Mouse (Mus musculus): ENCODE data around the gene Mpp2. TPM values are rescaled to one million over a fixed set of nuclear protein-coding genes. Genes with fewer than 3 reads are reported as not detected.
A peak's percentile ranks its signal among the peaks of the same experiment; 100 is the strongest.

Gene Mpp2
- 1 to 10 TPM in 1 of 2 experiments, under 1 TPM in 1; 0.92 to 1.6 TPM for total RNA-seq (2021)
- long read RNA-seq, experiment 1, partial matches to known transcripts = 1 of 1 reads
- long read RNA-seq, experiment 1, other reads (novel, unspliced or antisense) = 0 of 1 reads
- long read RNA-seq, experiment 2, partial matches to known transcripts = 0 of 1 reads
- long read RNA-seq, experiment 2, other reads (novel, unspliced or antisense) = 1 of 1 reads

DNA sequence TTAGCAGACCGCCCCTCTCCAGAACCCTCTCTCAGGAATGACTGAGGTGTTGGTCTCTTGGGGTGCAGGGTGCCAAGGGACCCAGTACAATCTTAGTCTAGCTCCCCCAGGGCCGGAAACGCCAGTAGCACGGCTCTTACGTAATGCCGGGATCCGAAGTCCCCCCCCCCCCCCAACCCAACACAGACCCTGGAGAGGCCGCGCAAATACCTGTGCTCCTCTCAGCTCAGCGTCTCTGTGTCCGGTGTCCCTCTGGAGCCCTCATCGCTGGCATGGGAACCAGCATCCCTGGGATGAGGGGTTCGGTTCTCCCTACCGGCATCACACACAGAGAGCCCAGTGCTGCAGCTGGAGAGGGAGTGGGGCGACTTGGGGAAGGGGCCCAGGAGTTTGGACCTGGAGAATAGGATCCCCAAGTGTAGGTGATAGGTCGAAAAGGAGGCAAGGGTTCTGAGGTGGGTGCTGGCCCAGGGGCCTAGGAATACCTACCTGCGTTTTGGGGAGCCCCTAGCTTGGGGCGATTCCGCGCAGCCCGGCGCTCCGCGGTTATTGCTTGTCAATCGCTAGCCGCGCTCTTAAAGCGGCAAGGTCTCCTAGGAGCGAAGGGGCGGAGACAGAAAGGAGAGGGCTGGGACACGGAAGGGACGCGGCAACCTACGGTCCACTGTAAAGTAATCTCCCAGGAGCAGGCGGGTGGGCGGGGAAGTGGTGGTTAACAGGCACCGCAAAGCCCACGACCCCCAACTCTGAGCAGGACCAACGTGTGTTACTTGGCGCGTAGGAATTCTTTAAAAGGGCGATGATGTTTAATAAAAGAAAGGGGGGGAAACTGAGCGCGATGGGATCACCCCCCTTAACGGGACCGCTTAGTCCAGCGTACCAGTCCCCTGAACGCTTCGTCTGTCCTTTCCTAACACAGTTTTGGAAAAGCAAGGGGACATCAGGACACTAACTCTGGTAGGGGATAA, at the start of gene Mpp2:
Mpp2 (minus strand) TSS at position 585 of the 968 bp plus-strand sequence.
- peak; percentile 58 for DNase-seq
- intact Hi-C loops (cut with DNase I; ENCODE audit: low total_unique reads) = loop anchor here (2.0 kb wide), 1 partner anchor 27 kb away; no protein-coding TSS in a partner anchor

DNA sequence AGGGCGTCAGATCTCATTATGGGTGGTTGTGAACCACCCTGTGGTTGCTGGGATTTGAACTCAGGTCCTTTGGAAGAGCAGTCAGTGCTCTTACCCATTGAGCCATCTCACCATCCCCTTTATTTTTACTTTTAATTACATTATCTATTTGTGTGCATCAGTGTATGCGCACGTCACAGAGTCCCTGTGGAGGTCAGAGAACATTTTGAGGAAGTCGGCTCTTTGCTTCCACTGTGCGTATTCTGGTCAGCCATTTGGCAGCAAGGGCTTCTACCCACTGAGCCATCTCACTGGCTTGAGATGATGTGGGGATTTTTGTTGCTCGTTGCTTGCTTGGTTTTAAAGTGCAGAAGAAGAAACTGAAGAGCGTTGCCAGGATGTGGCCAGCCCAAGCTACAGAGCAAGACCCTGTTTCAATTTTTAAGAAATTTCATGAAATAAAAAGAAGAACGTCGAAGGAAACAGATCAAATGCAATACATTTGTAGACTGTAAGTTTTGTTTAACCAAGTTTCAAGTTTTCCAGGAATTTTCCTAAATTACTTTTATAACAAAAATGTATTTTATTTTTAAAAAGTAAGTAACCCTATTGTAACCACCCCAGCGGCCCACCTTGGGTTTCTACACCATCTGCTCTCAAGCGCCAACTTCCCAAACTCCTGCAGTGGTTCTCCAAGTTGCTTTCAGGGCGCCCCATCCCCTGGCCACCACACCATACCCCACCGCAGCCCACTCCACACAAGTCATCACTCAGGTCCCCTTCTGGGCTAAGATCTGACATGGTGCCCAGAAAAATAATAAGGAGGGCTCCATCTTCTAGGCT, 49.5 kb upstream of the Mpp2 start:
- intact Hi-C loops (cut with DNase I; ENCODE audit: low total_unique reads) = loop anchor here (5.0 kb wide), 2 partner anchors 36 to 76 kb away; partner anchors contain the start of gene Ppy
- no peak for DNase-seq

GRCm38 (mm10) chr11:102134516-102134915, 46.2 kb upstream of the Mpp2 start:
- intact Hi-C loops (cut with DNase I; ENCODE audit: low total_unique reads) = no loop called here
- no peak for DNase-seq

DNA sequence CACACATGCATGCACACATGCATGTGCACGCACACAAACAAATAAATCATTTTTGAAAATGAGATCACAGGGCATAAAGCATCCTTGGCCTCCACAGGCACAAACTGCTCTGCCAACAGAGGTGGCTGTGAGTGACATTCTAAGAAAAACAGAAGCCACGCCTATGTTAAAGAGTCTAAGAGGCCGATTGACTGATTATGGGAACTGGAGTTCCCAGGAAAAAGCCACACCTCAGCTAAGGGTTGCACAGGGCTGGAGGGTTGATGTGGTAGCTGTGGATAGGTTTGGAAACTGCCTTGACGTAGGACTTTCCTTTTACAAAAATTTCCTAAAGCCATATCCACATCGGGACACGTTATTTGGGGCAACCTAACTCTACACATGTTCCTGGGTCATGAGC, 29.1 kb upstream of the Mpp2 start:
- intact Hi-C loops (cut with DNase I; ENCODE audit: low total_unique reads) = no loop called here
- DNase-seq = no peak

- no peak for DNase-seq
- intact Hi-C loops (cut with DNase I; ENCODE audit: low total_unique reads) = no loop called here
Observed at GRCm38 (mm10) chr11:102116241-102116640, 27.9 kb upstream of the Mpp2 start.

DNA sequence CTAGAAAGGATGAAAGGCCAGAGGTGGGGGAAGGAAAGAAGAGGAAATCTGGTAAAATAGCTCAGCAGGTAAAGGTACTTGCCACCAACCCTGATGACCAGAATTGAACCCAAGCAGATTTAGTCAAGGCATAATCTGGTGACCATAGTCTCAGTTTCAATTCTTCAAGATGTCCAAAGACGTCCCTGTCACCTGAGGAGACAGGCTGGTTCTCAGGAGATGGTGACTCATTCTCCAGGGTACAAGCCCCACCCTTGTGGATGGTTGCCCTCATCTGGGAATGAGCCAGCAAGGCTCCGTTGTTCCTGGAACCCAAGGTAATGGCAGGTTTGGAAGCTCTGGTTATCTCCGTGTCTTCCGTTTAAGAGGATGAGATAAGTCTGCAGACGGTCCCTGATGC, 23.3 kb upstream of the Mpp2 start:
- intact Hi-C loops (cut with DNase I; ENCODE audit: low total_unique reads) = no loop called here
- no peak for DNase-seq

DNA sequence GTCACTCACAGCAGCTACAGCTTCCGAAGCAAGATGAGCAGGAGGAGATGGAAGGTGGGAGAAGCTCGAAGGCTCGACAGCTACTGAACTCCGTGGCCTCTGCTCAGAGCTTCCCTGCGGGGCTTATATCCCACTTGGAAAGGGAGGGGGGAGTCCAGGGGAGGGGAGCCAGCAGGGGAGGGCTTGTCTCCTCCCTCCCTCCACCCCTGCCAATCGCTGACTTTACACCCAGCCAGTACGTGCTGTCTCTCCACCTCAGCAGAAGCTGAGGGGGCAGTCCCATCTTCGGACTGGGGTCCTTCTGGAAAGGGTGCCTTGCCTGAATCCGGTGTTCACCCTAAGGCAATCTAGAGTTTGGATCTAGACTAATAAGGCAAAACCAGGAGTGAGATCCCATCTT, 19.4 kb upstream of the Mpp2 start, which contains the start of gene Pyy:
Pyy (minus strand) TSS at position 101 of the 400 bp plus-strand sequence.
- intact Hi-C loops (cut with DNase I; ENCODE audit: low total_unique reads) = loop anchor here (10.0 kb wide), 1 partner anchor 157 kb away; the partner anchor contains the start of gene Asb16
- no peak for DNase-seq

GRCm38 (mm10) chr11:102106911-102107310, 18.6 kb upstream of the Mpp2 start:
- no peak for DNase-seq

GRCm38 (mm10) chr11:102102485-102103258, 14.4 kb upstream of the Mpp2 start:
- peak; percentile 66 for DNase-seq
- intact Hi-C loops (cut with DNase I; ENCODE audit: low total_unique reads) = loop anchor here (5.0 to 10.0 kb wide), 2 partner anchors 35 to 162 kb away; partner anchors contain the start of gene Asb16

More at GRCm38 (mm10) chr11:102106911-102107310, 18.6 kb upstream of the Mpp2 start:
- intact Hi-C loops (cut with DNase I; ENCODE audit: low total_unique reads) = loop anchor here (10.0 kb wide), 1 partner anchor 158 kb away; the partner anchor contains the start of gene Asb16

DNA sequence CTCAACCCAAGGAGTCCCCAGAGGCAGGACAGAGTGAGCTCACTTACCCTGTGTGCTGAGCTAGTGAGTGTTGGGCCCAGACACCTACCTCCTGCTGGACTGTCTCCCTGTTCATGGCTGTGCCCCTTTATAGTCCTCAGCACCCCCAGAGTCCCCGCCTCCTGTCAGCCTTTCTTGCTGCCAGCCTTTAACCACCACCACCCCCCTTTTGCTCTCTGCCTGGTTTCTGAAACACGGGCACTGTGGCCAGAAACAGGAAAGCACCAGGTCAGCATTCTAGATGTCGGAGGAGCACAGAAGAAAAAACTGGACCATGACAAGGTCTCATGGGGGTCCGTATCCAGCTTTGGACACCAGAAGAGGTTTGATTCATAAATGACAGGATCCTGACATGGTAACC, 12.9 kb upstream of the Mpp2 start, which contains the start of gene Ppy:
Ppy (minus strand) TSS at position 101 of the 400 bp plus-strand sequence.
- intact Hi-C loops (cut with DNase I; ENCODE audit: low total_unique reads) = loop anchor here (5.0 to 10.0 kb wide), 2 partner anchors 36 to 164 kb away; partner anchors contain the start of gene Asb16
- no peak for DNase-seq

DNA sequence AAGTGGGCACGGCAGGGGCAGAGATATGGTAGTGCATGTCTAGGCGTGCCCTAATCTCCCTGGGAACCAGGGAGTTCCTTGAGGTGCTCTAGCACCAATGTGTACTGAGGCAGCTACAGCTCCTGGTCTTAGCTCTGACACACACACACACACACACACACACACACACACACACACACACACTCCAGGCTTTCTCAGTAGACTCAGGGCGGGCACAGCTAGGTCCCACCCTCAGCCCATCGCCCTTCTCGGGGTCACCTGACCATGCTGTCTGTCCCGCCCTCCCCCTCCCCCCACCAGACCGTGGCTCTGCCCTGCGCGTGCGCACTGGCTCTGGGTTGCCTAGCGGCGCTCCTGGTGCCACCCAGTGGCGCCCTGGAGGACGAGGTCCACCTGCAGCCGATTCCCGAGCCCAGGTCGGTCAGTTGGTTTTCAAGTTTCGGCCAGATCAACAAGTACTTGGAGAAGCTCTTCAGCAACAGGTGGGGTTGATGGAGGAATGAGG, 8.6 kb upstream of the Mpp2 start:
- intact Hi-C loops (cut with DNase I; ENCODE audit: low total_unique reads) = no loop called here
- DNase-seq = peak; percentile 72

DNA sequence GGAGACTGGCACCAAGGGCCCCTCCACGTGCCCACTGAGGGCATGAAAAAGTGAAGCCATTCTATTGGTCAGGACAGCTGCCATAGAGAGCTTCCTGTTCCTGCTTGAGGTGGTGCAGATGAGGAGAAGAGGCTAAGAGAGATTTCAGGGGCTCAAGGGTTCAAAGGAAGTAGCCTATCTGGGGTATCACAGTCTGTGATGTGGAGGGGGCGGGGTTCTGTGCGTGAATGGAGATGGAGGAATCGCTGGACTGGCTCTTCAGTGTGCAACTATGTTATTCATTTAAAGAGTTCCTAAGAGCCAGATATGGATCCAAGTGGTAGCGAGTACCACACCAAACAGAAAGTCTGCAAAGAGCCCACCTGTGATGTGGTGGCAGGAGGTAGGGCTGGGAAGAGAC, 8.1 kb upstream of the Mpp2 start:
- intact Hi-C loops (cut with DNase I; ENCODE audit: low total_unique reads) = no loop called here
- DNase-seq = no peak

GRCm38 (mm10) chr11:102095676-102096075, 7.4 kb upstream of the Mpp2 start:
- DNase-seq = no peak
- intact Hi-C loops (cut with DNase I; ENCODE audit: low total_unique reads) = no loop called here

- peak; percentile 34 for DNase-seq
- intact Hi-C loops (cut with DNase I; ENCODE audit: low total_unique reads) = loop anchor here (2.0 kb wide), 1 partner anchor 28 kb away; no protein-coding TSS in a partner anchor
Observed at GRCm38 (mm10) chr11:102089088-102089808, 933 bp upstream of the Mpp2 start.

- intact Hi-C loops (cut with DNase I; ENCODE audit: low total_unique reads) = no loop called here
- DNase-seq = peak; percentile 41
Observed at GRCm38 (mm10) chr11:102087081-102087751, 1.1 kb downstream of the Mpp2 start.

- intact Hi-C loops (cut with DNase I; ENCODE audit: low total_unique reads) = no loop called here
- no peak for DNase-seq
Observed at GRCm38 (mm10) chr11:102086331-102086730, 2.0 kb downstream of the Mpp2 start.

- DNase-seq = no peak
- intact Hi-C loops (cut with DNase I; ENCODE audit: low total_unique reads) = no loop called here
Observed at GRCm38 (mm10) chr11:102084159-102084558, 4.2 kb downstream of the Mpp2 start.

Data from gastrocnemius, postnatal 14 days (tissue).